Mouse (Mus musculus): ENCODE measurements around the gene I830077J02Rik. TPM values are rescaled to one million over a fixed set of nuclear protein-coding genes. Genes with fewer than 3 reads are reported as not detected.
A peak's percentile ranks its signal among the peaks of the same experiment; 100 is the strongest.
"Not testable (repeated sequence)": the region's sequence is repeated elsewhere in the genome, so short reads cannot be mapped to it uniquely, and the experiment has no call there.

The I830077J02Rik gene
- total RNA-seq, 2 experiments from 2014 or later, result 0.84 to 0.92 TPM

DNA sequence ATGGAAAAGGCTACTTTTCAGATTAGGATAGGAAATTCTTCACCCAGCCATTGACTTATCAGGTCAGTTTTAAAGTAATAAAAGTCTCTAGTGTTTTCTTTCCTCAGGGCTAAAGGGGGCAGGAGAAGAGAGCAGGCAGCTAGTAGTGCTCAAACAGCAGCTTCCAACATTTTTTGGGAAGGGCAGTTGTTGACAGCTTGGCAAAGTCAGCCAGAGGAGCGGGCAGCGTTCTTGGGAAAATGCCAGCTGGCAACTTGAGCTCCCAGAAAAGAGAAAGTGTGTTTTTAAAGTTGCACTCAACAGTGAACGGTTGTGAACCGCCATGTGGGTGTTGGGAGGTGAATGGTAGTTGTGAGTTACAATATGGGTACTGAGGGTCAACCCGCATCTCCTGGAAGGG is 2.6 kb upstream of the I830077J02Rik start:
- DNase-seq, result peak; percentile 65
- no peak overlapping the region for H3K4me3 ChIP-seq
- H3K27ac ChIP-seq, result no peak overlapping the region
- intact Hi-C loops (cut with DNase I), result no loop called here
- TF ChIP-seq CTCF (IDR thresholded peaks at IDR 0.05), result no peak

DNA sequence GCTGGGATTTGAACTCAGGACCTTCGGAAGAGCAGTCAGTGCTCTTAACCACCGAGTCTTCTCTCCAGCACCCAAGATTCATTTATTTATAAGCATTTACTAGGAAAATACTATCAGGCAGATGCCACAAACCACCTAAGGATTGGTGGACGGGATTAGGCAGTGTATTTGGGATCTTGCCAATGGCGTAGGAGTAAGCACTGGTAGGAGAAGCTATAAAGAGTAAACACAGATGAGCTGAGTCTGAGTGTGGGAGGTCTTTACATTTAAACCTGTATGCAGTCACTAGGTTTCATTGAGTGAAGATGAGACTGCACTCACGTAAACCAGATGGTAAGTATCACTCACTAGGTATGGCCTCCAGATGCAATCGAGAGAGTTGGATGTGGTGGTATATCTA is 1.5 kb upstream of the I830077J02Rik start:
- TF ChIP-seq CTCF (IDR thresholded peaks at IDR 0.05), result no peak
- H3K4me3 ChIP-seq, result no peak overlapping the region
- no peak for DNase-seq
- H3K27ac ChIP-seq, result no peak overlapping the region
- intact Hi-C loops (cut with DNase I), result no loop called here

DNA sequence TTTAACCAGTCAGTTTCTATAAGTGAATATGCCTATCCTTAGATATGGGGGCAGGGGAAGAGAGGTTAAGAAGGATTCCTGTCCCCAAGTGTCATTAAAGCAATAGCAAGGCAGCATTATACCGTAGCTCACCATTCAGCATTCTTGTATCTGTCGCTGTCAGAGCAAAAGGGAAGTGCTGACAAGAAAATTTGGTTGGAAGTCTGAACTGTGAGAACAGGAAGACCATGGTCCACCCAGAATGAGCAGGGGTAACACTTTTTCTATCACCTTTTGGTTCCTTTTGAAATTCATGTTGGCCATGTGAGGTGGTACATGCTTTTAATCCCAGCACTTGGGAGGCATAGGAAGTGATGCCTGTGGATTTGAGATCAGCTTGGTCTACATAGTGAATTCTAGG is 1.4 kb downstream of the I830077J02Rik start:
- TF ChIP-seq CTCF (IDR thresholded peaks at IDR 0.05), result no peak
- no peak for DNase-seq
- H3K4me3 ChIP-seq, result no peak overlapping the region
- intact Hi-C loops (cut with DNase I), result no loop called here
- no peak overlapping the region for H3K27ac ChIP-seq

DNA sequence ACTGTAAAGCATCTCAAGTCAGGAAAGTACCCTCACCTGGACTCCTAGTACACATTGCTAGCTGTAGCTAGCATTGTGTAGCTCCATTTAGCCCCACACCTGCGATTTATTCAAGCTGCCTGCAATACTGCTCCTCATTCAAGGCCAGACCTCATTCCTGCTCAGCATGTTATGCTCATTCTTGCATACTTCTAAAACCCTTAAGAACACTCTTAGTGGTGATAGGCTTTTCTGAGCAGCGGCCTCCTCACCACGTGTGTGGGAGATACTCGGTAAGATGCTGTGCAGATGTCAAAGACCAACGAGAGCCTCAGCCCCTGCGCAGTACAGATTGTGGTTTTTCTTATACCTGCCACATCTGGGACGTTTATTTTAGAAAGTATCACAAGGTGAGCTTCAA is 2.6 kb downstream of the I830077J02Rik start:
- intact Hi-C loops (cut with DNase I), result no loop called here
- TF ChIP-seq CTCF (IDR thresholded peaks at IDR 0.05), result no peak
- DNase-seq, result no peak
- Histone ChIP-seq H3K27ac (no peak overlapping the region), H3K4me3 (no peak overlapping the region)

DNA sequence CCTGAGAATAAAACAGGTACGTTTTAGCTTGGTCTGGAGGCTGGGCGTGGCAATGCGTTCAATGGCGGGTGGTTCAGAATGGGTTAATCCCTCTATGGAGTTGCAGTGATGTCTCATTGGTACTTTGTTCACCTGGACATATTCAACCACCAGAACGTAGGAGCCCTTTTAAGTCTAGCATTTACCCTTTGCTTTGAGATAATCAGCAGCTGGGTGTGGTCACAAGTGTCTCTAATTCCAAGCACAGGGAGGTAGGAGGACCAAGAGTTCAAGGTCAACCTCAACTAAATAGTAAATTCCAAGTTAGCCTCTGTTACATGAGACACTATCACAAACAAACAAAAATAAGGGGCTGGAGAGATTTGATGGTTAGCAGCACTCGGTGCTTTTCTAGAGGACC is 3.7 kb downstream of the I830077J02Rik start:
- no peak for DNase-seq
- Histone ChIP-seq H3K27ac (no peak overlapping the region), H3K4me3 (no peak overlapping the region)
- intact Hi-C loops (cut with DNase I), result no loop called here
- TF ChIP-seq CTCF (IDR thresholded peaks at IDR 0.05), result no peak

DNA sequence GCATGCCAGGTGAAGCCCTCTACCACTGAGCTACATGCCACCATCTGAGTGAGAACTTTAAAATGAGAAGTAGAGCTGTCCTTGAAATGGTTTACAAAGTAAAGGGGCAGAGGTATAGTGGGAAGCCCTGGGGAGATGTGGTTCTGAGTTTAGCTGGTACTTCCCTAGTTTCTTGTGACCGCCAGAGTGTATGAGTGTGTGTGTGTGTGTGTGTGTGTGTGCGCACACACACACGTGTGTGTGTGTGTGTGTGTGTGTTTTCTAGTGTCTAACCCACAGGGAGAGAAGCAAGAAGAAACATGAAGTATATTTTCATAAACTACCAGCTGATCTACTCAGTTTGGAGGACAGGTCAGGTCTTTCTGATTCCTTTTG is 4.3 kb downstream of the I830077J02Rik start:
- no peak overlapping the region for H3K27ac ChIP-seq
- H3K4me3 ChIP-seq, result no peak overlapping the region
- DNase-seq, result no peak
- no peak for TF ChIP-seq CTCF (IDR thresholded peaks at IDR 0.05)
- intact Hi-C loops (cut with DNase I), result no loop called here

DNA sequence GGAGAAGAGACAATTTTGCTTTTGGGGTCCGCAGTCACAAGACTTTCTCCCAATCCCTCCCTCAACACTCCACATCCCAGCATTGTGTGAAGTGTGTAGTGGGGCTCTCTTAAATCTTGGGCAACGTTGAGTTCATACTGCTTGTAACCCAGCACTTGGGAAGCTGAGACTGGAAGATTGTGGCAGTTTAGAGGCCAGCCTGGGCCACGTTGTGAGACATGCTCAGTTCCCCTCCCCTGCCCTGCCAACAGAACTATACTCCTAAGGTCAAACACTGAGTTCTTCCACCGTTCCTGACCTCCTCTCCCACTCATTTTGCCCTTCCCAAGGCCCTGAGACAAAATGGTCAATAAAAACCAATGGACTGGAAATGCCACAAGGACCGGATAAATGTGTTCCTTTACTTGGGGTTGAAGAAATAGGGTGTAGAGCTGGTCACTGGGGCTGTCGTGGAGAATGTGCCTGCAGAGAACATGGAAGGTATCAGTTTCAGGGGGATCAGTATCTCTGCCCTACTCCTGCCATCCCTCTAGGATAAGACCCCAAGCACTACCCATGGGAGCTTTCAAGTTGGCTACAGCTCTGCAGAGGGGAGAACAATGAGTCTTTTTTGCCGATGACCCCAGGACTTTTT is 4.8 kb downstream of the I830077J02Rik start:
- TF ChIP-seq CTCF (IDR thresholded peaks at IDR 0.05), result no peak
- Histone ChIP-seq H3K27ac (no peak overlapping the region), H3K4me3 (no peak overlapping the region)
- intact Hi-C loops (cut with DNase I), result no loop called here
- no peak for DNase-seq

DNA sequence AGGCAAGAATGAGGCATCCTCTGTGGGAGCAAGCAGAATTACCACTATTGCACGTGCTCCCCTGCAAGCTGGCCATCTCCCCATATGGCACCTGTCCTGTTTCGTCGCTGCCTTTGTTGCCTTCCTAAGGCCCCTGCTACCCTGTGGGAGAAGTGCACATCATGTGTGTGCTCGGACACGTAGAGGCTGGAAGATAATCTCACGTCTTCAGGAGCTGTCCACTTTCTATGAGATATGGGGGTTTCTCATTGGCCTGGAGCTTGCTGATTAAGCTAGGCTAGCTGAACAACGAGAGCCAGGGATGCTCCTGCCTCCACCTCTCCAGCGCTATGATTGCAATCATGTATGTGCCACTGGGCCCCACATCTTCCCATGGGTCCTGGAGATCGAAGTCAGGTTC is 7.8 kb downstream of the I830077J02Rik start:
- Histone ChIP-seq H3K4me3 (no peak overlapping the region), H3K27ac (no peak overlapping the region)
- TF ChIP-seq CTCF (IDR thresholded peaks at IDR 0.05), result no peak
- intact Hi-C loops (cut with DNase I), result no loop called here
- DNase-seq, result no peak

DNA sequence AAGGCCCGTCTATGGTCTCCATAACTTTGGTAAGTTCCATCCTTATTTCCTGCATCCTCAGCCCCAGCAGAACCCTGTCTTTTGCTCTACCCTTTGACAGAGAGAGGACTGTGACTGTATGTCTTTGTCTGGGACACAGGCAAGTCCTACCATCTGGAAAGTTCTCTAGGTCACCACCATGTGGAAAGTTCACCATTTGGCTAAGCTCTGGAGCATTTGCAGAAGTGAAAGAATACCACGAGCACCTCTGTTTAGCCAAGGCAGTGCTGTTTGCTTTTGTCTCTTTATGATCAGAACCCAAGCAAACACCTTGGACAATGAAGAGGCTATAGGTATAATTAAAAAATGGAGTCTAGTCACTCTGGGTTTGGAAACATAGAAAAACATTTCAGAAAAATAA is 10.5 kb downstream of the I830077J02Rik start:
- intact Hi-C loops (cut with DNase I), result no loop called here
- DNase-seq, result no peak
- no peak overlapping the region for H3K27ac ChIP-seq
- no peak for TF ChIP-seq CTCF (IDR thresholded peaks at IDR 0.05)
- no peak overlapping the region for H3K4me3 ChIP-seq

DNA sequence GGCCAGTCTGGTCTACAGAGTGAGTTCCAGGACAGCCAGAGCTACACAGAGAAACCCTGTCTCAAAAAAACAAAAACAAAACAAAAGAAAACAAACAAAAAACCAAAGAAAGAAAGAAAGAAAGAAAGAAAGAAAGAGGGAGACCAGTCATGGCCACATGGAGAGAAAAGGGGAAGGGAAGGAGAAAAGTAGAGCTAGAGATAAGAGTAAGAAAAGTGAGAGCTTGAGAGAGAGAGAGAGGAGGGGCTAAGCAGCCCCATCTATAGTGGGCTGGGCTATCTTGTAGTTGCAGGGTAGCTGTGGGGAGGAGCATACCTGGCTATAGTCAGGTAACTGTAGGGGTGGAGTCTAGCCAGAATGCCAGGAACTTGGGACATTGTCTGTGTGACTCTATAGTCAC is 11.7 kb downstream of the I830077J02Rik start:
- intact Hi-C loops (cut with DNase I); DNase-seq; H3K4me3 ChIP-seq; H3K27ac ChIP-seq: not testable (repeated sequence)

DNA sequence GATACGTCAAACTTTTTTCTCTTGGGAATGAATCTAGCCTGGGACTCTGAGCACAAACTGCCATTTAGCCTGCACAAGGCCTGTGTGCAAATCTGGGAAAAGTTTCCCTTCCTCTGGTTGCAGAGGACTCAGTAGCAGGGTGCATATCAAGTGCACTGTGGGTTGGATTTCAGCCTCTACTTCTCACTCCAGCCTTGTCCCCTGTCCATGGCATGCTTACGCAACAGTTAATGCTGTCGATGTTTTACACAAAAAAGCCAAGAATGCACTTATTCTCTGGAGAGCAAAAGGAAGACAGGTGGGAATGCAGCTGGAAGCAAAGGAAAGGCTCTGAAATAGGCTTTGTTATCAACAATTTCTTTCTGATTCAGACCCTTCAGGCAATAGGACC is 14.1 kb downstream of the I830077J02Rik start:
- Histone ChIP-seq H3K4me3 (no peak overlapping the region), H3K27ac (no peak overlapping the region)
- no peak for DNase-seq
- intact Hi-C loops (cut with DNase I), result no loop called here
- TF ChIP-seq CTCF (IDR thresholded peaks at IDR 0.05), result no peak

DNA sequence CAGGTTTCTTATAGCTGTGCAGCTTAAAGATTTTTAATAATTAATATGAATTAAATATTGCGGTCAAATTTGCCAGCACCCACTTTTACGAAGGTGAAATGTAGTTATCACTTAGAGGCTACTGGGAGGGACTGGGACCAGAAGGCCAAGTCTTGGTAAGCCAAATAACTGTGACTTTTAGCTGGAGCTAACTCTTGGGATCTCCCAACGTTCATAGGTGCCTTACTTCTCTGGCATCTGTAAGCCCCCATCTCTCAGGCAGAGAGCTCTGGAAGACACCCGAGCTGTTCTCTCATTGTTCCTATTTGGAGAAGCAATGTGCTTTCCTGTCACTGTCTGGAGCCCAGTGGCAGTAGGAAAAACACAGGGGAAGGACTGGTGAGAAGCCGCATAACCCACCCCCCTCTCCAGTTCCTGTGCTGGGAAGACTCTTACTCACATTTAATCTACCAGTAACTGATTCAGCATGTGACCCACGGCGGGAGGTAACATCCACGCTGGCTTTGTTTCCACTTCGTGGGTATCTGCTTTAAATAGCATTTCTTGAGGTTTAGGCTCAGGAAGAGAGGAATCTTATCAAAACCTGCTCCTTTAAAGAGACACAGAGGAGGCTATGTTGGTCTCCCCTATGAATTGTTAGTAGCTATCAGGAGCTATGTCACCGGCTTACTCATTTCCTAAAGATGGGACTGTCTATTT is 14.7 kb downstream of the I830077J02Rik start:
- no peak for DNase-seq
- Histone ChIP-seq H3K4me3 (no peak overlapping the region), H3K27ac (no peak overlapping the region)
- intact Hi-C loops (cut with DNase I), result no loop called here
- no peak for TF ChIP-seq CTCF (IDR thresholded peaks at IDR 0.05)

DNA sequence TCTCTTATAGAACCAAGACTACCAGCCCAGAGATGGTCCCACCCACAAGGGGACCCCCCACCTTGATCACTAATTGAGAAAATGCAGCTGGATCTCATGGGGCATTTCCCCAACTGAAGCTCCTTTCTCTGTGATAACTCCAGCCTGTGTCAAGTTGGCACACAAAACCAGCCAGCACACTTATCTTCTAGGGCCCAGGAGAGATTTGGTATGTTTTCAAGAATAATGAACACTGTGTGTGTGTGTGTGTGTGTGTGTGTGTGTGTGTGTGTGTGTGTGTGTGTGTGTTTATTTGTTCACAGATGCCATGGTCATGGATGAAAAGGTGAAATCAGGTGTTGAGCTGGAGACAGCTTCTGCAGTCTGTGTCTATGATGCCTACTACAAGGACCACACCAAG is 16.0 kb downstream of the I830077J02Rik start:
- intact Hi-C loops (cut with DNase I); H3K4me3 ChIP-seq; H3K27ac ChIP-seq; DNase-seq: not testable (repeated sequence)

DNA sequence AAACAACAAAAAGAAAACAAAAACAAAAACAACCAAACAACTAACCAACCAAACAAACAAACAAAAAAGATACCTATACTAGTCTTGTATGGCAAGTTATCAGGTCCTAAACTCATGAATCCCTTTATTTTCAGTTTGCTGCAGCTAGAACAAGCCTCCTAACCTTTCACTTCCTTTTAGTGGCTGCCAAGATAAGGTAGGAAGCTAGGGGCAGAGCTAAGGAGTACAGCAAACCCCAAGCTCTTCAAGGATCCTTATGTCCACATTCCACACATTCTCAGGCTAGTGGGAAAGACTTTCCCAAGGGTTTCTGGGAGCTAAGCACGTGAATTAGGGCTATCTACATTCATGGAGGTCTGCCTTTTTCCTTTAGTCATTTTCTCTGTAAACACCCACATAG is 17.2 kb downstream of the I830077J02Rik start:
- TF ChIP-seq CTCF (IDR thresholded peaks at IDR 0.05), result no peak
- intact Hi-C loops (cut with DNase I), result no loop called here
- H3K4me3 ChIP-seq, result no peak overlapping the region
- no peak overlapping the region for H3K27ac ChIP-seq
- DNase-seq, result no peak

Data from gastrocnemius, adult 2 months (tissue).